Mouse (Mus musculus) cerebellum, adult (tissue): ENCODE data around the gene Erc2.
A peak's percentile ranks its signal among the peaks of the same experiment; 100 is the strongest.
"Not testable (repeated sequence)": the region's sequence is repeated elsewhere in the genome, so short reads cannot be mapped to it uniquely, and the experiment has no call there.

ENCODE experiments used
- ATAC-seq: cut with Nextera tagmentation; 2 replicates; pipeline ENCODE4 v1.9.2; 2017; ENCODE audit warnings: mild to moderate bottlenecking, moderate library complexity, mixed read lengths; ENCODE audit not compliant: insufficient number of reproducible peaks, low FRiP score, low TSS enrichment

Gene Erc2

GRCm38 (mm10) chr14:27823048-27823447 lies 200.8 kb downstream of the Erc2 start:
- no peak for ATAC-seq

DNA sequence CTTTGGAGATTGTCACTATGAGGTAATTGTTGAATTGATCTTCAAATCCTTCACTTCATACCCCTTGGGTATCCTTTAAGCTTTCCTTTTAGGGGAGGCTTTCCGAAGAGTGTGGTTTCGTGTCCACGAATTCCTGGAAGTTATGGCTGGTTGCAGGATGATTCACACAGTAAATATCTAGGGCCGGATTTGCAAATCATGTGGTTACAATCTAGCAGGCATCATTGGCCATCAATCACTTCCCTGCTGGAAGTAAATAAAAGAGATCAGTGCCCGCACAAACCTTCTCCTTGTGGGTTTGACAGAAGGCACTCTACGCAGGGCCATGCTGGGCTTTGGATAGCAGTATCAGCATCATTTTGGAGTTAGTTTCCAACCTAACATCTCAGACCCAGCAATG lies 201.7 kb downstream of the Erc2 start:
- no peak for ATAC-seq

- no peak for ATAC-seq
Observed at GRCm38 (mm10) chr14:27826829-27827228, 204.6 kb downstream of the Erc2 start.

- ATAC-seq = no peak
Observed at GRCm38 (mm10) chr14:27828089-27828488, 205.9 kb downstream of the Erc2 start.

GRCm38 (mm10) chr14:27832196-27832595 lies 210.0 kb downstream of the Erc2 start:
- no peak for ATAC-seq

DNA sequence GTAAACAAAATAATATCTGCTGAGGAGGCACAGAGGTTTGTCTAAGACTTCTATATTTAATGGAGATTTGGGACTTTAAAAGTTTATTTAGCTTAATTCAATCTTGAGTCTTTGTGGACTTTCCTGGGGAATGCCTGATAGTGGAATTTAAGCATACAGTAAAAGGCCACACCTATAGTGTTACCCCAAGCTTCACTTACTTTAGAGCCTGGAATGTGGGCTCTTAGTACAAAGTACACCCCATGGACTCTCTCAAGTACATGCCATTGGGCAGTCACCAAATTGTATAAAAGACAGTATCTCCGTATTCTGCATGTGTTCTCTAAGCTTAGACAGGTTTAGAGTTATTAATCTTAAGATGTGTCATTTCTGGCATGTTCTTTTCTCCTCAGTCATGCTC lies 213.1 kb downstream of the Erc2 start:
- ATAC-seq = no peak

DNA sequence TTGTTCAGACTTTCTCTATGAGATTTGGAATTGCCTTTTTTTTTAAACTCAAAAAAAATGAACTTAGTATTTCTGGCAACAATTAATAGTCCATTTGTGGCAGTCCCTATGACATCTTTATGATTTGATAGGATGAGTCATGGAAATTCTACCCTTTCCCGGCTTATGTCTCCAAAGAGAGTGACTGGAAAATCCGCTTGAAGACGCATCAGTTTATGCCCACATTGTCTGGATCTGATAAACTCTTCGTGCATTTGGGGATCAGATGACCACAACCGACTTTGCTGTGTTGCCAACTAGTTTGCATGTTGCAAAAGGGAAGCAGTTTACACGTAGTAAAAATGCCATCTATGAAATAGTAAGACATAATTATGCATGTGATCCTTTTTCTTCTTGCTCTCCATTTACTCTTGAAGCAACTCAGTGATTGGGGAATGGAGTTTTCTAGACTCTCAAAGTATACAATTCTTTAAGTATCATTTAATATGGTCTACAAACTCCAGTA lies 215.4 kb downstream of the Erc2 start:
- ATAC-seq = no peak

GRCm38 (mm10) chr14:27840120-27840519 lies 217.9 kb downstream of the Erc2 start:
- ATAC-seq = no peak

DNA sequence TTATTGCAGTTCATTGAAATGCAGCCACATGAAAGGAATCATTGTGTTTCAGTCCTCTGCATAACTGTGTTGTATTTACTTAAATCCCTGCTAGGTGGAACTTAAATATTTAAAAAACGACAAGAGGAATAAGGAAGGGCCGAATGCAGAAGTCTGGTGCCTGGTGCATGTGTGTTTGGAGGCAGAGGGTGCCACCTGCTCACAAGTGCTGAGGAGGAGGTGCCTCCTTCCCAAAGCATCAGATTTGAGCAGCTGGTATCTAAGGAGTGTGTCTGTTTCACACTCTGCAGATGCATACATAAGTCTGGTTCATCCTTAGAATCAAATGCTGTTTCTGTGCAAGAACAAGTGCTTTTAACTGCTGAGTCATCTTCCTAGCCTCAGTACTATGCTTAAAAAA lies 224.6 kb downstream of the Erc2 start:
- no peak for ATAC-seq

- no peak for ATAC-seq
Observed at GRCm38 (mm10) chr14:27847291-27847690, 225.1 kb downstream of the Erc2 start.

DNA sequence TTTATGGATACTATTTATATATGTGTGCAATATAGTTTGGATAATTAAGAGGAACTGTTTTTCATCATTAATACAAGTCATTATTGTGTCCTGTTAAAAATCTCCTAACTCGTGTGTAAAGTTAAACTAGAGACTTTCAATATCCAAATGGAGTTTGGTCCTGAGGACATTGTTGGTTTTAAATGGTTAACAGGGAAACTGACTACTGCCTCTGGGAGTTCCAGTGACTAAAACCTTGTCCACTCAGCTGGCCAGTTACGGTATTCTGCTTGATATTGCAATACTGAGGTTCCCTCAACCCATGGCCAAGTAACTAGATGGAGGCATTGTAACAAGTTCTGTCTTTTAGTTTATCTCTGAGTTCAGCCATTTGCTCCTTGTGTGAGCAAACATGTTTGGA lies 229.0 kb downstream of the Erc2 start:
- no peak for ATAC-seq

GRCm38 (mm10) chr14:27852606-27853005 lies 230.4 kb downstream of the Erc2 start:
- ATAC-seq = no peak

- ATAC-seq = peak; percentile 67
Observed at GRCm38 (mm10) chr14:27860371-27861046, 238.3 kb downstream of the Erc2 start.

DNA sequence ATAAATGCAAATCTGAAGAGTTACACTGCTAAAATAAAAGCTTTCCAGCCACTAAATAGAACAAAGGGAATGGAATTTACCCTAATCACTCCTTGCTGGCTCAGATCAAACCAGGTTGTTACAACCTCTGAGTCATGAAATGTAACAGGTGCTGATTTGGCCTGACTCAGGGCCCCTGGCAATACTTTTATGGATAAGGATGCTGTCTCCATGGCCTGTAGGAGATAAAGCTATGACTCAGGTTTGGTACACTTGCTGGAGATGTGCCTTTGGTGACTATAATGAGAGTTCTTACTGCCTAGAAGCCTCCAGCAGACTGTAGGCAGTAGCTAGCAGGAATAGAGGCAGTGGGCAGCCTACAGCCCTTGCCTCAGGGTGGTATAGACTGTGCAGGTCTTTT lies 240.1 kb downstream of the Erc2 start:
- no peak for ATAC-seq

DNA sequence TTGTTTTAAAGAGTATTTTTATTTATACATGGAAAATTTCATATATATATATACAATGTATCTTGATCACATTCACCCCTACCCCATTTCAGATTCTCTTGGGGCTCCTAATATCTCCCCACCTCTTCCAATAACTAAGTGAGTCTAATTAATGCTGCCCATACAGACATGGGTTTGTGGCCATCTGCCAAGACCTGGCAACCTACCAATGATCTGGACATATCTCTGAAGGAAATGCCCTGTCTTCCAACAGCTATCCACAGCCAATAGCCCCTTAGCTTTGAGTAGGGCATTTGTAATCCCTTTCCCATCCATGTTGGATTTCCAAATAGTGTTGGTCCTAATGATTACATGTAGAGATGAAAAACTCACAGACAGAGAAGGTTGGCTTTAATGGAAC lies 245.2 kb downstream of the Erc2 start:
- ATAC-seq = no peak

GRCm38 (mm10) chr14:27873619-27874018 lies 251.4 kb downstream of the Erc2 start:
- no peak for ATAC-seq

GRCm38 (mm10) chr14:27875991-27876411 lies 253.8 kb downstream of the Erc2 start:
- no peak for ATAC-seq

- ATAC-seq = no peak
Observed at GRCm38 (mm10) chr14:27881972-27882371, 259.7 kb downstream of the Erc2 start.

GRCm38 (mm10) chr14:27886337-27886736 lies 264.1 kb downstream of the Erc2 start:
- ATAC-seq = not testable (repeated sequence)

DNA sequence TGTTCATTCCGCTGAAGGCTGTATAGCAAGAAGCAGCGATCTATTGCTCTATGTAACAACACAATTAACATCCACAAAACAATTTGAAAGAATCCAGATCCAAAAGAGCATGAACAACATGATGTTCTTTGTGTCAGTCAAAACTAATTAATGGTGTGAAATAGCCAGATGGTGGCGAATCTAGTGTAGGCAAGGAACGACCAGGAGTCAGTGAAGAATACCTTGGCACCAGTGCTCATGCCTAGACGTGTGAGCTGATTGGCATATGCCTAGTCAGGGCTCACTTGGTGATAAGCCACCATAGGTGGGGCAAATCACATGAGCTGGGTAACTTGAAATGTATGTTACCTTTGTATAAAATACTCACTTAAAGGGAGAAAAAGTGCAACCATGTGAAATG lies 265.3 kb downstream of the Erc2 start:
- no peak for ATAC-seq

- ATAC-seq = no peak
Observed at GRCm38 (mm10) chr14:27889650-27890049, 267.4 kb downstream of the Erc2 start.

DNA sequence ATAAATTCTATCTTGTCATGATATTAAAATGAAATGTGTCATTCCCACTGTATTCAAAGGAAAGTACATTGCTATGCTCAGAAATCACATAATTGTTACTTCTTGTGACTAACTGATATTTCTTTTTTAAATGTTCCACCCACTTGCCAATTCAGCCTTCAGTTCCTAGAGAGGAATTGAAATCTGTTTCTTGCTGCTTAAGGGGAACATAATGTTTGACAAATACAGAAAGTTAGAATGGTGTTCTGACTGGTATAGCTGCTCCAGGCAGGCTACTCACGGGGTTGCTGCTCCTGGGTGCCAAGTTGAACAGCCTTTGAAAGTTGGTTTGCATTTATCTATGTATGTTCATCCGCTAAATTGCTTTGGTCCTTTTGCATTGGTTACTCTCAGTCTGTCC lies 270.2 kb downstream of the Erc2 start:
- no peak for ATAC-seq
